Mouse (Mus musculus): ENCODE measurements at regions not wholly inside any gene's neighbourhood (a gene's known extent, or its start where the extent isn't known, plus 50 kb on each side); places are given as distances from the start of the nearest gene placed in this dataset.
A peak's percentile ranks its signal among the peaks of the same experiment; 100 is the strongest.

DNA sequence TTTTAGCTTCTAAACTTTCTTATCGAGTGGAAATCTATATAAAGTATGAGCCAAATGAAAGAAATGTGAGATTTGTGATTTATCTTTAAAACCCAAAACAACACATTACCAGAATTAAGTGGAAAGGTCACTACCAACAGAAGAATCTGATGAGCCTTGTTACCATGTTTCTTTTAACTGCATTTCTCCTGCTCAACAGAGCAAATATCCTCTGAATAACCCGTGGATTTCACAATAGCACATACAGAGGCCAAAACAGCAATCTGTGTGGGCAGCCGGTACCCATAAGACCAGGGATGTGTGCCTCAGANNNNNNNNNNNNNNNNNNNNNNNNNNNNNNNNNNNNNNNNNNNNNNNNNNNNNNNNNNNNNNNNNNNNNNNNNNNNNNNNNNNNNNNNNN is 85.3 kb downstream of the 4930444P10Rik start:
- DNase-seq, result no peak

DNA sequence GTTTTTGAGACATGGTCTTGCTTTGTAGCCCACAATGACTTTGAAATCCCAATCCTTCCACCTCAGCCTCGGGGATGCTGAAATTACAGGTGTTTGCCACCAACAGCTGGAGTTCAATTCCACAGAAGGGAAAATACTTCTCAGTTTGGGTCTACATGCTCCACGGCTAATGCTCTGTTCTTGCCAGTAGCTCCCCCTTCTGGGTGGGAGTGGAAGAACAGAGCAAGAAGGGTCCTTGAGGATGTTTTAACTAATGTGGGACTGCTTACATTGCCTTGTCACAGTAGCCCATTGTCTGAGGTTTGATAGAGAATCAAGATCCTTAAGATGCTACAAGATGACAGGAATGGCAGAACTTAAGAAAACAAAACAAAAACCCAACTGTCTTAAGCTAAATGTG is 86.2 kb downstream of the 4930444P10Rik start:
- no peak for DNase-seq

DNA sequence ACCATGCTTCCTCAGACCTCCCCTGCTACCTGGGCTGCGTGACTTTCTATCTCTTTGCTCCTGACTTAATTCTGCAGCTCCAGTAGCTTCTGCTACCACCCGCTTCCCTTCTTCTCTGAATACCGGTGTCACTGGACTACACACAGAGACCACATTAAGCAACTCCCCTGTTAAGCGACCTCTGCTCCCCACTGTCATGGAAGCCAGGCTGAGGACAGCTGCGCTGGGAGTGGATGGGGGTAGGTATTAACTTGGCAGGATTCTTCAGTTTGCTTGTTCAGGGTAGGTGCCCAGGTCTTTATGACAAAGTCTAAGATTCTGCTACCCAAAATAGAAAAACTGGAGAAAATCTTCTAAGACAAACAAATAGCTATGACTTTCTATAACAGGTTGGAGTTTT is 96.0 kb downstream of the 4930444P10Rik start:
- no peak for DNase-seq

DNA sequence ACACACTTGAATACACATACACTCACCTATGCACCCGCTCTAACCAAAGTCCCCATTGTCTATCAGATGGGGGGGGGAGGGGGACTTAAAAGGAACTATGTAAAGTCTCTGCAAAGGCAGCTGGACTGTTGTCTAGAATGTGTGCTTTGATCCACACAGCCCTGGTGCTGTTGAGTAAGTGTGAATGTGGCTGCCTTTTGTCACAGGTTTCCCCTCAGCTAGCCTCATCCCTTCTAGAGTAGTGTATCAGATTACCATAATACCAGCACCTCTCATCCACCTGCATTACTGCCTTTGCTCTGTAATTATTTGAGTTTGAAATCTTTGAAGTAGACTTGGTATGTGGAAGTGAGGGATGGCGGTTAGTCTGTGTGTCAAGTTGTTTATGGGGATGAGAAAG is 96.8 kb downstream of the 4930444P10Rik start:
- no peak for DNase-seq

DNA sequence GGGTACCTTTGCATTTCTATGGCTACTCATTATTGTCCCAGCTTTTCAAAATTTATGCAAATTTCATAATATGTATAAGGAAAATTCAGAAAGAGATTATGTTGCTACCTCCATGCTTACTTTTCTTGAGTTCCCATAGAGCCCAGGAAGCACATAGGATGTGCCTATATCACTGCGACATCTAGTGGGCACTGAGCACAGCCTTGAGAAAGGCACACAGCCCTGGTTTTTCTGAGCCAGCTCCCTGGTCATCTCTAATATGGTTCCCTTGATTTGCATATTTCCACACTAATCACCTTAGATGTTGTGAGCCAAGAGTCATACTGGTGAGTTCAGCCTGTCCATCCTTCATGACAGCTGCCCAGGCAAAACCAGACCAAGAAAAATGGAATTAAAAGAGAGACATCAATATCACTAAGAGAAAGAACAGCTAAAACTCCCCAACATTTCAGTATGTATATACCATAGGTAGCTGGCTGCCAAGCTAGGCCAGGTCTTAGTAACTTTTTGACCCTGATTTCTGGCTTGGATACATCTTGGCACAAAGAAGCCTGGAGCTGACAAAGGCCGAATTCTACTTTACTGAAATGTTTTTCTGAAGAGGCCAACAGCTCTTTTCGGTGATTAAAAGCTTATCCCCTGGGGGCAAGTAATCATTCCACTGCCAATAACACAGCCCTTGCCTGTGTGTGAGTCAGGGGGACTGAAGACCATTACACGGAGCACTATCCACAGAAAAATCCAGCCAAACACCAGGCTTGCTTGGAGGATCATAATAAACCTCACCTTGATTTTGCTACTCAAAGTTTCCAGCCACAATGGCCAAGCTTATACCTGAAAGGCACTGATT is 99.3 kb downstream of the 4930444P10Rik start:
- peak; percentile 47 for DNase-seq

DNA sequence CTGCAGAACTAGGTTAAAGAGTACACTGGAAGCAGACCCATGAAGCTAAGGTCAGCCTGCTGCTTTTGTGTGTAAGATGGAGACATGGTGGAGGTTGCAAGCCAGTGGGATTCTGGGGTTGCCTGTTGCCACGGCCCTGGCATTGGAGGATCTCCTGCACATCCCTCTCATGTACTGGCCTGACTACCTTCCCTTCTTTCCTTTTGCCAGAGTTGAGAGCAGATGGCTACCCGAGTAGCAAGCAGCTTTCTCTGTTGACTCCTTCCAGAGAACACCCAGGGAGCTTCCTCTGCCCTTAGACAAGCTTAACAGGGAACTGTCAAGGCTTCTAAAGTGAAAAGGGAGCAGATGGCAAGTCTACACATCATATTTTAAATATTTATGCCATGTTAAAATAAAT is 102.1 kb downstream of the 4930444P10Rik start:
- peak; percentile 73 for DNase-seq

DNA sequence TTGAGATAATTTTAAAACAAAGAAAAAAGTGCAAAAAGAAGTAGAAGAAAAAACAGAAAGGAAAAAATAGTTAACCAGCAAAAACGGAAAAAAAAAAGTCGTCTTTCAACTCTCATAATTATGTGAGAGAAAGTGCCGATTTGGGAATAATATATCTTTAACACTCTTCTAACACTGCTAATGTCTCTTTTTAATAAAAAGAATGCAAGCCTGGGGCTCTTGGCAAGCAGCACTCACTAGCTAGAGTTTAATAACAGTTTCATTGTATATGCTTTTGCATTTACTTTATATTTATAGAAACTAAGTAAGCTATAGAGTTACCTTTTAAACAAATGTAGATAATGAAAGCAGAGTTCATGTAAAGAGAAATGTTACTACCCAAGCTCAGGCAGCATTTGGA is 107.5 kb downstream of the 4930444P10Rik start:
- DNase-seq, result no peak

DNA sequence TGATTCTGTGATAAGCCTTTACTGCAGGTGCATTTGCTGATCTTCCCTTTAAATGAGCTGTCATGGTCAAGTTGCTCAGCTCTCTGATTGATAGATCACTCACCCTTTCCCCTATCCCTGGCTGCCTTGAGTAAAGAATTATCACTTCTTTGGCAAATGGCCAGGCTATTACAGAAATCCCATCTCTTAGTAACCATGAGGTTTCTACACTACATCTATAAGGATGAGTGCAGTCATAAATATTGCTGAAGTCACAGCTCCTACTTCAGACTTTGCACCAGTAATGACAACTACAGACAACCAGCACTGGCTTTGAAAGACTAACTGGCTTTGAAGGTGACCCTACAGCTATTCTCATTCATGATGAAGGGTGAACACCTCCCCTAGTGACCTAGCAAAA is 113.8 kb downstream of the 4930444P10Rik start:
- DNase-seq, result no peak

DNA sequence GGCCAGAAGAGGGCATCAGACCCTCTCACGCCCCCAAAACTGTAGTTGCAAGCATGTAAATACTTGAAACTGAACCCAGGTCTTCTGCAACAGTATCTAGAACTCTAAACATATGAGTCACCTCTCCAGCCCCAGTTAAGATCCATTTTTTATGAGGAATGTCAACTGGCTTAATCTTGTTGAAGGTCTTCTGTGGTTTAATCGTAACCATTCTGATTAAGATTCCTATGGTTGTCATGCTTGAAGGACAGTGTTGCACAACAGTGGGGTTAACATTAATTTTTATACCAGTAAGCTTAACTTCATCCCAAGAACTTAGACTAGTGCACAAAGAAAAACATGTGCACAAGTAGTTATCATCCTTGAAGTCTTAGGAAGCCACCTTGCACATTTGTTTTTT is 133.5 kb downstream of the 4930444P10Rik start:
- no peak for DNase-seq

DNA sequence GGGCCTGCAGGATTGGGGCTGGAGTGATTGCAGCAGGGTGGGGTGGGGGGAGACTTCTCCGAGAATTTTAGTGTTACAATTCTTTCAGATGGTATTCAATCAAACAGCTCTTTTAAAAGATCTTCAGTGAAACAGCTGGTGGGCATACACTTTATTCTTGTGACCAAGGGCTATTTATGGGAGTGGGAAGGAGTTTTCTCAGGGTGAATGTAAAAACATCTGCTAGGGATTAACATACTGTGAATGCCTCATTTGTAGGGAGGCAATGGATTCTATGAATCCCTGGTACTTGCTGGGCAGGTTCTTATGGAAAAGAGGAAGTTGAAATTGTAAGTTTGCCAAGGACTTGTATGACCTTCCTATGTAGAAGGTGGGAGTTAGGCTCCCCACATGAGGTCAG is 134.5 kb downstream of the 4930444P10Rik start:
- no peak for DNase-seq

DNA sequence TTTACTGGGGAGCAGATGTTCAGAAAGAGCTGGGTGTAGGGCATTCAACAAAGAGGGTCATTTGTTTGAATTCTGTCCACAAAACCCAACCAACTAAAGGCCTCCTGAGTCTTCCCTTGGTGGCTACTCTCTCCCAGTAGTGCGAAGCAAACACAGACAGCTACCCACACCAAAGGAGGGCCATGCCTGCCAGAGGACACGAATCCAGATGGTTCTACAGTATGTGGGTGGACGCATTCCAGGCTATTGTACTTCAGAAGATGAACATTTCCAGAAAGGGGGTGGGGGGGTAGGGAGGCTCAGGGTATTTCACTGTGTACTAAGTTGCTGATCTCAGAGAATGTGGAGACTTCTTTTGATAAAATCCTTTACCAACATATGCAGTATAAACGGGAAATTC is 149.5 kb downstream of the 4930444P10Rik start:
- peak; percentile 53 for DNase-seq

DNA sequence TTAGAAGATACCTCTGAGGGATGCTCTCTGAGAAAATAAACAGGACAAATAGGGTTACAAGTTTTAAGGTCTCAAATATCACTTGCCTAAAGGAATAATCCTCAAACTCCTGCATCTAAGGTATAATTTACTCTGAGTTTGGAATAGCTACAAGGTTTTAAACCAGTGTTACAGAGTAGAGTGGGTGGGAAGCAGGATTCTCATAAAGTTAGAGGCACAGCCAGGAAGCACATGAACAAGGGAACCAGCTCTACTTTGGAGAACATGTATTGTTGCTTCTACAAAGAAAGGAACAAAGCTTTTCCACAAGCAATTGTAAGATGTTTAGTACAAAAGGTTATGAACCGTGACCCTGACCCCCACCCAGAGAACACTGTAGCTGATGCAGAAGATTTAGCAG is 150.1 kb downstream of the 4930444P10Rik start:
- DNase-seq, result no peak

Measured in cerebellum, adult 11-12 months (tissue).